Mouse (Mus musculus) gastrocnemius, postnatal 14 days (tissue): ENCODE measurements around the gene Smok3b. TPM values are rescaled to one million over a fixed set of nuclear protein-coding genes. Genes with fewer than 3 reads are reported as not detected.
"Not testable (repeated sequence)": the region's sequence is repeated elsewhere in the genome, so short reads cannot be mapped to it uniquely, and the experiment has no call there.

ENCODE experiments used
- DNase-seq: peaks from one replicate; pipeline ENCODE4 v3.0.0; 2021; ENCODE audit warnings: mixed read lengths
- intact Hi-C: fragments of 180-260 bp; cut with DNase I; formaldehyde crosslinking; loops from one replicate; pipeline ENCODE4 v1.15.1; 2025; ENCODE audit warnings: low total_unique reads
- long read RNA-seq, 2 experiments: library from polyadenylated mRNA; stranded (forward); transcript quantifications; one replicate each; pipeline ENCODE4 v2.0.0; 2021
- total RNA-seq, 2 experiments: library from RNA; stranded (reverse); gene quantifications; 2 replicates each; pipeline ENCODE4 v1.2.3; 2021

Gene Smok3b
- not detected for total RNA-seq
- long read RNA-seq, experiment 1: 0 reads
- long read RNA-seq, experiment 2: 0 reads

- intact Hi-C loops, DNase-seq: not testable (repeated sequence)
Measured at GRCm38 (mm10) chr5:138020961-138021479, at the start of gene Smok3b, which contains the start of gene Smok3a. Gene Smok3b, plus strand, starts transcription at chr5:138021429. Gene Smok3a, plus strand, starts transcription at chr5:138021261.

GRCm38 (mm10) chr5:137973161-137973560, 48.1 kb upstream of the Smok3b start:
- intact Hi-C loops: no loop called here
- no peak for DNase-seq

- no peak for DNase-seq
- intact Hi-C loops: no loop called here
Measured at GRCm38 (mm10) chr5:137973738-137974137, 47.5 kb upstream of the Smok3b start.

GRCm38 (mm10) chr5:137974724-137975123, 46.5 kb upstream of the Smok3b start:
- no peak for DNase-seq
- intact Hi-C loops: no loop called here

- no peak for DNase-seq
- intact Hi-C loops: no loop called here
Measured at GRCm38 (mm10) chr5:137975434-137975833, 45.8 kb upstream of the Smok3b start.

GRCm38 (mm10) chr5:137977291-137977690, 43.9 kb upstream of the Smok3b start:
- no peak for DNase-seq
- intact Hi-C loops: no loop called here

- intact Hi-C loops: no loop called here
- DNase-seq: no peak
Measured at GRCm38 (mm10) chr5:137979081-137979480, 42.1 kb upstream of the Smok3b start.

GRCm38 (mm10) chr5:137981300-137981699, 39.9 kb upstream of the Smok3b start, which contains the start of gene Azgp1:
Gene Azgp1, plus strand, starts transcription at chr5:137981520.
- intact Hi-C loops: no loop called here
- DNase-seq: no peak

- intact Hi-C loops: no loop called here
Measured at GRCm38 (mm10) chr5:137986351-137986750, 34.9 kb upstream of the Smok3b start.

GRCm38 (mm10) chr5:138009437-138009836, 11.8 kb upstream of the Smok3b start:
- intact Hi-C loops: no loop called here
- no peak for DNase-seq

More at GRCm38 (mm10) chr5:137986351-137986750, 34.9 kb upstream of the Smok3b start:
- no peak for DNase-seq

- DNase-seq: no peak
- intact Hi-C loops: no loop called here
Measured at GRCm38 (mm10) chr5:138012382-138012781, 8.8 kb upstream of the Smok3b start.

- DNase-seq: no peak
- intact Hi-C loops: no loop called here
Measured at GRCm38 (mm10) chr5:138016530-138016929, 4.7 kb upstream of the Smok3b start.

GRCm38 (mm10) chr5:138016997-138017396, 4.2 kb upstream of the Smok3b start:
- DNase-seq: no peak

GRCm38 (mm10) chr5:138019577-138019976, 1.7 kb upstream of the Smok3b start:
- DNase-seq, intact Hi-C loops: not testable (repeated sequence)

More at GRCm38 (mm10) chr5:138016997-138017396, 4.2 kb upstream of the Smok3b start:
- intact Hi-C loops: no loop called here

GRCm38 (mm10) chr5:138052894-138053293, 31.7 kb downstream of the Smok3b start, which contains the start of gene Smok3c:
Gene Smok3c, plus strand, starts transcription at chr5:138053194.
- intact Hi-C loops, DNase-seq: not testable (repeated sequence)

GRCm38 (mm10) chr5:138073803-138074202, 52.6 kb downstream of the Smok3b start:
- intact Hi-C loops: no loop called here
- DNase-seq: no peak

GRCm38 (mm10) chr5:138075684-138076083, 54.5 kb downstream of the Smok3b start:
- intact Hi-C loops: no loop called here
- no peak for DNase-seq

- DNase-seq: no peak
- intact Hi-C loops: no loop called here
Measured at GRCm38 (mm10) chr5:138076148-138076547, 54.9 kb downstream of the Smok3b start.

- no peak for DNase-seq
- intact Hi-C loops: no loop called here
Measured at GRCm38 (mm10) chr5:138080456-138080855, 59.2 kb downstream of the Smok3b start.

- no peak for DNase-seq
- intact Hi-C loops: no loop called here
Measured at GRCm38 (mm10) chr5:138081446-138081845, 60.2 kb downstream of the Smok3b start.

- intact Hi-C loops: no loop called here
- no peak for DNase-seq
Measured at GRCm38 (mm10) chr5:138083318-138083900, 62.2 kb downstream of the Smok3b start.
